Mouse (Mus musculus) fat pad, adult 2 months (tissue): ENCODE measurements around the gene Ubash3b.

ENCODE experiments used
- DNase-seq: peaks from one replicate; pipeline ENCODE4 v3.0.0-alpha.2; 2011; ENCODE audit warnings: low read depth, low spot score; ENCODE audit errors: extremely low read depth

Ubash3b gene

DNA sequence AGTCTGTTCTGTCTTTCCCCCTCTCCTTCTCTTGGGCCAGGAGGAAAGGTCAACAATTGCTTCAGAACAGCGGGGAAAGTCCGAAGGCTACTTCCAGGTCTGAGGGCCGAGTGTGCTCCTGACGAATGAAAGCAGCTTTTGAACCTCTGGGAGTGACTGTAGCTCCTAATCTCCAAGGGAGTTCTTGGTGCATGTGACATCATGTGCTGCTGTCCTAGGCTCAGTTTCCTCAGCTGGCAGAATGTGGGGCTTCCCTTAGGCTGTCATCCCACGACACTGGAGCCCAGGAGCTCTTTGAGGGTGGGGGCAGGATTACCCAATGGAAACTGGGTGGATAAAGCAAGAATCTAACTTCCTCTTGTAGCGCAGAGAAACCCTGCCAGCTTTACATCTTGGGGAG lies at the start of gene Ubash3b:
TSS of gene Ubash3b (minus strand) at position 285 of the 400 bp plus-strand sequence.
- DNase-seq: no peak

DNA sequence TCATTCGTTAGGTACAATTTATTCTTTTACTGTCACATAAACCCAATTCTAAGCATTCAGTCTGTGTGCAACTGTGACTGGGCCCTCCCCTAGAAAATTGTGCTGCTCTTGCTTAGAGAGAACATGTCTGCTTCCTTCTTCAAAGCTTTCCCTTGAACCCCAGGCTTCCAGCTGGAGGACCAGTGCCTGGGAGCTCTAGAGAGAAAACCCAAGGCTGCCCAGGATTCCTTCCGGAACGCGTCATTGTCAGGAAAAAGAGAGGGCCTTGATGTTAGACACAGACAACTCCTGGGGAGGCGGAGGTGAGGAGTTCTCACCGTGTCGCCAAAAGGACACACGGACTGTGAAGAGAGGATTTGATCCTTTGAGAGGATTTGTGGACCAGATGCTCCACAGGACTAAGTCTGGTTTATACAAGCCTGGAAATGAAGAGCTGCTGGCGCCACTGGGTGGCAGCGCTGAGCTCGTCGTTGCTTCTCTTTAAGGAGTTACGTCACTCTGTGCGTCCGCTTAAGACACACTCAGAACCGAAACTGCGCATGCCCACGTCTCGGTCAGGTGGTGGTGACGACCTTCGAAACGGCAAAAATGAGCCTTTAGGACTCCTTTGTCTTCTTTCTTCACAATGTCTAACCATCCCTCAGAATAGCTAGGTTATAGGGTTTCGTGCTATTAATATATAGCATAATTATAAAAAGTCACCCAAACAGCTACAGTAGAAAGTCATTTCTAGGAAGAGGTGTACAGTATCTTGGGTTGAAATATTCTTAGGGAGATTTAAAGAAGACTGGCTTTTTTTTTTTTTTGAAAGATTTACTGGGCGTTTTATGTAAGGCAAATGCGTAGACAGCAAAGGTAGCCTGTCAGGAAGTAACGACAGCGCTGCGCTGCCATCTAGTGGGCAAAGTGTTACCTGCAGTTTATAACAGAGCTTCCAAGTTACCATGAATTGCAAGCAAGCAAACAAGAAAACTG lies 45.9 kb upstream of the Ubash3b start:
- DNase-seq: peak; percentile 78

DNA sequence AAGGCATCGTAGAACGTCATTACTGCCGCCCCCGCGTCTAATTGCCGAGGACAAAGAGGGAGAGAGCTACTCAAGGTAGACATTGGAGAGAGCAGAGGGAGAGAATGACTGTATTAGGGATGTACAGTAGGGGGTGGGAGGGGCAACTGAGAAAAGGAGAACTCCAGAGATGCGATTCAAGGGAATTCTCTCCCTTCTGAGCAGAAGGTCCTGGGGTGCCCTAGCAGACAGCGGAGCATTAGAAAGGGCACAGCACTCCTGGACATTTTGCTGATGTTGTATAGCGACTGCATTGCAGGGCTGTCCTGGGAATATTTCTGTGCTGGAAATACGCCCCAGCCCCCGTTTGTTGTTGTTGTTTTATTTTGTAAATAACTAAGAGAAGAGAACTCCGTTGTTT lies 45.2 kb upstream of the Ubash3b start:
- DNase-seq: no peak

DNA sequence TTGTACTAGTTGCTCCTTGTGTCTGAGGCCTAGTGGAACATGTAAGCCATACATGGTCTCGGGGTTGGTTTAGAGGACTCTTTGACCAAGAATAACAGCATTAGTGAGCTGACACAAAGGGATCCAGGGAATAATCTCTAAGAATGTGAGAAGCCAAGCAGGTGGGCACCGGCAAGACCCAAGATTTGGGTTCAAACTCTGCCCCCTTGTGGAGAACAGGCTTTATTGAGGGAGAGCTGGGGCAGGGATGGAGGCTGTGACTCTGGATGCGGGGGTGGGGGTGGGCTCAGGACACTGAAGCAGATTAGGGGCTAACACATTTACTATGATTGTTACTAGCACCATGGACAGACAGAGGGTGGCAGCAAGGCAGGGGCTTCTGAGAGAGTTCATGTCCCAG lies 43.8 kb upstream of the Ubash3b start:
- DNase-seq: no peak

DNA sequence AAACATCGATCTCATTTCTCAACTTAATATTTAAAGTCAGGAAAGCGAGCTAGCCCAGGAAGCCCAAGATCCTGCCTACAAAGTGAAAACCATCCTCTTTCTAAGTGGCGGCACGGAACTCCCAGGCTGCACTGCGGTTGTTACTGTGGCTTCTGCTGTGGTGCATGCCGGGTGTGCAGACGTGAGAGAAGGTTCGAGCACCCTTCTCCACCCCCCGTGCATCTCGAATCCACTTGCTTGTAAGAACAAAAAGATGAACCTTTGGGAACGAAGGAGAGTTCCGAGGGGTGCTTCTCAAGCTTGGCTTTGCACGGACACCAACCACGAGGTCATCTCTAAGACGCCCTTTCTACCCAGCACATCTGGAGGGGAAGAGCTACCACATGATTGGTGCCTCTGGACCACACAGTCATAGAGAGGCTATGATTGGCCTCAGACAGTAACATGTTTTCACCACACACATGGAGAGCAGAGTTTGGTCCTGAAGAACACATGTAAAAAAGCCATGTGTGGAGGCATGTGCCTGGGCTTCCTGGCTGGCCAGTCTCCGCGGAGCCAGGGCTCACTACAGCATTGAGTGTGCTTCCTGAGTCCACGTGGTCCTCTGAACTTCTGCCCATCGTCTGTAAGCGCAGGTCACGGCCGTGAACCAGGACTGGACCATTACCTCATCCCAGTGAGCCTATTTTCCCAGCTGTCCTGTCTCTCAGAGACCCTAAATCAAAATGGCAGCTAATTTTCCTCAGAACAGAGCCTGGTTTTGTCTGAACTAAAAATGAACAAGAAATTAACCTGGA lies 38.2 kb upstream of the Ubash3b start:
- DNase-seq: no peak

DNA sequence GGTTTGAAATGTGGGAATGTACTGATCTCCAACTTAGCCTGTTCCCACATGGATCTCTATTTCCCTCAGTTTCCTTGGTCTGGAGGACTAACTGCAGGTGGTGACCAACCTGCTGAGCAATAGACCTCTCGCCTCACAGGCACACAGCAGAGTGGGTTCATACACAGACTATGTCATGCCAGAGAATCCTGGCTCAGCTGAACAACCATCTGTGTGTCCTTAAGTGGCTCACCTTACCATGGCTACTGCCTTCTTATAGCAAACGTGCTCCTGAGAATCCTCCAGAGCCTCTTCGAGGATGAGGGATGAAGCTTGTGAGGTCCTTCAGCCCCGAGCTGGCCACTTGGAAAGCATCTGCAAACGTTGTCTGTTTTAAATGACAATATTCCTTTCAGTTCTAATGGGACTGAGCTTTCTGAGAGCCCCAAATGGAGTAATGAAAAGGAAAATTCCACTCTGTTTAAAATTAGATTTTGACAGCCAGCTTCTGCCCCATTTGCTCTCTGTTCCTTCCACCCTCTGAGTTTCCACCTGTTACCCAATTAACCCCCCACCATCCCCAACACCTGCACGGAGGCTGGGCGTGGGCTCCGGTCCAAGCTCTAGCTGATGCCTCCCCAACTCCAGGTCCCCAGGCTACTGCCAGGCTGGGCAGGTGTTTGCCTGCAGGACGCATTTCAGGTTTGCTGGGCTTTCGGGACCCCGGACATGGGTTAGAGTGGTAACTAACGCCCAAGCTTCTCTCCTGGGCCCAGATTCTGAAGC lies 37.2 kb upstream of the Ubash3b start:
- no peak for DNase-seq

DNA sequence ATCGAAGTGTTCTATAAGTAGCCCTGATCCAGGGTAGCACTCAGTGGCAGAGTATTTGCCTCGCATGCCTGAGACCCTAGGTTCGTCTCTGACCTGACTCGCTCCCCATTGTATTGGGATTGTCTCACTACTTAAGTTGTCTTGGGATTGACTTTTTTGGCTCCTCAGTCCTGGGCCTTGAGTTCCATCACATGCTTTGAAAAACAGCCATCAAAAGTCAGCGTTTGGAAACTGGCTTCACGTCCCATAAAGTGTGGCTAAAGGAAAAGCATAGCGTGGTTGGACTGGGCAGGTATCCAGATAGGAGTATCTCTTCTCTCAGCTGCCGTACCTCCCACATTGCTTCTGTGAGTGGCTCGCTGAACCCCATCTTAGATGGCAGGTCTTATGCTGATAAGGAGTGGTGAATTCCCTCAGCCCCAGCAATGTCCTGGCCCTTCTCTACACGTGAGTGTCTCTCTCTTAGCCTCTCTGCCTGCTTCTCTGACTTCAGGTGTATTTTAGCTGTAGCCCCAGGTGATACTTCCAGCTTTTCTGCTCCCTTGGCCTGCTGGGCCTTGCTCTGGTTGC lies 34.3 kb upstream of the Ubash3b start:
- DNase-seq: no peak

DNA sequence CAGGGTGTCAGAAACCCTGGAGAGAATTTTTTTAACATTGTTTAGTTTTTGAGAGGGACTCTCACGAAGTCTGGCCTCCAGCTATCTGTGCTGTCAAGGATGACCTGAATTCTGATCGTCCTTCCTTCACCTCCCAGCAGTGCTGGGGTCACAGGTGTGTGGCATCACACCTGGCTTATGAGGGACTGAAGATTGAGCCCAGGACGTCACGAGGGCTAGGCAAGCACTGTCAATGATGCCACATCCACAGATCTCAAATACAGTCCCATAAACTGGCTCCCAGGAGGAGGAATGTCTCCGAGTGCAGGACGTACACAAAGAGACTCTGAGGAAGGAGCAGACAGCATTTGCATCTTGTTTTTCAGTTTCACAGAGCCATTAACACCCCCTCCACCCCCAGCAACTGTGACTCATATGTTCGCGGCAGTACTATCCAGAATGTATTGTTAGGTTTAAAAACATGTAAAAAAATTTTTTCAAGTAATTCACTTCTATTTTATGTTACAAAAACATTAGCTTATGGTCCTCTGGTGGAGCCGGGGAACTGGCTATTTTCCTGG lies 30.2 kb upstream of the Ubash3b start:
- no peak for DNase-seq

DNA sequence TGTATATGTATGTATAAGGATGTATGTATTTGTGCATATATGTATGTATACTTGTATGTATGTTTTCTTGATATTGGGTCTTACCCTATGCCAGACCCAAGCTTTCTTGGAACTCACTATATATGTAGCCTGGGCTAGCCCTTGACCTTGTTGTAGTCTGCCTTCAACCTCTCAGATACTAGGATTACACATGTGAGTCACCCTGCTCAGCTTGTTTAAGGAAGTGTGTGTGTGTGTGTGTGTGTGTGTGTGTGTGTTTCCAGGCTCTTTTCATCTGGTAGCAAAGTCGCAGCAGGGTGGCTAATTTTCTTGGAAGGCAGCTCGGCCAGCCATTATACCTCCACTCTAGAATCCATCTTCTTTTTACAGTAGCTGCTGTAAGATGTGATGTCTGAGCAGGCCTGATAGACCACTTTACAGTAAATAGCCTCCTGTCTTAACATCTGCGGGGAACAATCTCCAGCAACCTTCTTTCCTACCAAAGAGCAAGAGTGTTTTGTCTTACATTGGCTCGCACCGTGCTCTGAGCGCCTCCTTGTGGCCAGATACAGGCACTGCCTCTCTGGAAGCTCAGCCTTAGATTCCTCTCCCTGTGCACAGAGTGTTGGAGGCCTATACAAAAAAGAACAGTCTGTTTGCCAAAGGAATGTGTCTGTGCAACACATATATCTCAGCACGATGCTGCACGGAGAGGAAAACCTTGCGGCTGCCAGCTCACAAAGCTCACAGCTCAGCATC lies 29.4 kb upstream of the Ubash3b start:
- DNase-seq: no peak

DNA sequence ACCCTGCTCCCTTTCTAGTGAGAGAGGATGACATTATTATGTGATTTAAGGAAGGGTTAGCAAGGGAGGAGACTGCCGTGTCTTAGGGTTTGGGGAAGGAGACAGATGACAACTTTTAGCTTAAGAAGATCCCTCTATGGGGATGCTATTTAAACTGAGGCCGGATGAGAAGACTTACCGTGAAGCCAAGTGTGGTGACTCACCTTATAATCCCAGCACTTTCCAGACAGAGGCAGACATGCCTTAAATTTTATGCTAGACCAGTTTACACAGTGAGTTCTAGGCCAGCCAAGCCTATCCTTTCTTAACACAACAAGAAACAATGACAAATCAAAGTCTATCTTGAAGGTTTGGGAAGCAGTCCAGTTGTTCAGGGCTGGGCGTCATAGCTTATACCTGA lies 26.4 kb upstream of the Ubash3b start:
- no peak for DNase-seq

DNA sequence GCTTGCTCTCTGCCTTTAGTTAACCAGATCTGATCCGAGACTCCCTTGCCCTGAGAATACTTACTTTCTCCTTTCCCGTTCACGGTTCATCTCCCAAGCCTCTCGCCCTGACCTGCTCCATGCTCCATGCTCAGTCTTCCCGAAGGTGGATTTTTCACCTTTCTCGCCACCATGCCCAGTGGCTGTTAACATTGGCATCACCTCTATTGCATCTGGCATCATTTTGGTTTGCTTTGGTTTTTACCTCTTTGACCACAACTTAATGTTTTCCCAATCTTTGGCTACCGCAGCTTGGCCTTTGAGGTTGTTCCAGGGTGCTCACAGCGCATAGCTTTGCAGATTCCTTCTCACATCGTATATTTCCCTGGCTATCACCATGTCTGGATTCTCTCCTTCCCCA lies 26.0 kb upstream of the Ubash3b start:
- peak; percentile 8 for DNase-seq

DNA sequence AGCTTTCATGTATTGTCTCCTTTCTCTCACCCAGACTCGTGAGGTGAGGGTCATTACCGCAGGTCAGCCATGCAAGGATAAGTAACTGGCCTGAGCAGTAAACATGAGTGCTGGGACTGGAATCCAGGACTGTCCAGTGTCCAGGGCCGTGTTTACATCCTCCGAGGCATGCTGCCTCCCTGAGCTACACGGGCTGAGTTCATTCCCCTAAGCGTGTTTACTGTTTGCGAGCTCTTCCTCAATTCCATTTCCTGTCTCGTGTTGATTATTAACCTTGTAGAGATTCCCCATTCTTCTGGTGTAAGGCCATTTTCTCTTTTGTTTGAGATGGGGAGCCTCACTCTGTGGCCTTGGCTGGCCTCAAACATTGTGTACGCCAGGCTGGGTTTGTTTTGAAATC lies 23.8 kb upstream of the Ubash3b start:
- no peak for DNase-seq

DNA sequence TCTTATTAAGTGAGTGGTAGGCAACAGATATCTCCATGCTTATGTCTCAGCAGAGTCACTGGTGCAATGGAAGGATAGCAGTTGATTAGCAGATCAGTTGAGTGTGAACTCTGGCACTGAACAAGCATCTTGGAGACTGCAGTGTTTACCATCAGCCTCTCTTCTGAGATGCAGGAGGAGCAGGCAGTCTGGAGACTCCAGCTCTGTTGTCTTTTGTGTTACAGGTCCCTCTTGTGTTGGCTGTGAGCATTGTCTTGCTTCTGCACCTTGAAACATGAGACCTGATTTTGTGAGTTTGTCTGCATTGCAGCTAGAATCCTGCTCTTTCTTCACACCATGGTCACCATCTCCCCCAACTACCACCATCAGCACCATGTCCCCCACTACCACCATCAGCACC lies 21.1 kb upstream of the Ubash3b start:
- DNase-seq: no peak

DNA sequence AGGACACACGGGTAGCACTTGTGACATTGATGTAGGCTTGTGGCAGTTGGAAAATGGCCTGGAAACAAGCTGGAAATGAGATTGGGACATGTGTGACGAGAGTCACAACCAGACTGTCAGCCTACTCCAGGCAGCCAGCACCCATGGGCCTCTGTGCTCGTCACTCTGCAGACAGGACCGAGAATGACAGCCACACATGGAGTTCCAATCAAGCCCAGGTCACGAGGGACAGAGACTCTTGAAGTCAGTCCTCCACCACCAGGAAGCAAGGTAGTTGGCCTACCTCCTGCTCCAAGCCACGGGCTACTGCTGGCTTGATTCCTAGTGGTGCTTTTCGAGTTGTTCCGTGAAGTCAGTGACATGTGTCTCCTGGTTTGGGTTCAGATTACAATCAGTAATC lies 20.3 kb upstream of the Ubash3b start:
- no peak for DNase-seq

DNA sequence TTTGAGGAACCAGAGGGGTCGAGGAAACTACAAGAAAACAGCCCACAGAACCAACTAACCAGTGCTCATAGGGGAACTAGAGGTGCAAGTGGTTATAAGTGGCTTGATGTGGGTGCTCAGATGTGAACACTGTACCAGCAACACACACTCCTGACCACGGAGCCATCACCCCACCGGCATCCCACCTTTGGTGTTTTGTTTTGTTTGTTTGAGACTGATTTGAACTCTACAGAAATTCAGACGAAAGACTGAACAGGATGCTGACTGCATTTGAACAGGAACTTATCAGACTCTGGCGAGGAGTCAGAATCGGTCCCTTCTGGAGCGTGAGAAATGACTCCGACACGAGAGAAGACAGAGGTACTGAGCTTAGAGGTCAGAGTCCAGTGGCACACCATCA lies 19.9 kb upstream of the Ubash3b start:
- no peak for DNase-seq

DNA sequence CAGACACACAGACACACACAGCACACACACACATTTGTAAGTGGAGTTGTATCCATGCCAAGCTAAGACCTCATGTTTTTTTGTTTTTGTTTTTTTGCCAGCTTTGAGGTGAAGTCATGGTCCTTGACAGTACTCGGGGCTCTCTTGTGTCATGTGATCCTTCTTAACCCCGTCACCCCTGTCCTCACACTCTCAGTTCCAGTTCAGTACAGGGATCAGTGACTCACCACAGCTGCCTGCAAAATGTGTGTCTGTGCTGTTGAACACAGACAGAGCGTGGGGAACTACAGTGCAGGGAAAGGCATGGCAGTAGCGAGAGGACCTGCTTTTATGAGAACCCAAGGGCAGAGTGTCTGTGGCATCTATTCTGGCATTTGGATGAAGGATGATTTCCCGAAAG lies 17.6 kb upstream of the Ubash3b start:
- no peak for DNase-seq

DNA sequence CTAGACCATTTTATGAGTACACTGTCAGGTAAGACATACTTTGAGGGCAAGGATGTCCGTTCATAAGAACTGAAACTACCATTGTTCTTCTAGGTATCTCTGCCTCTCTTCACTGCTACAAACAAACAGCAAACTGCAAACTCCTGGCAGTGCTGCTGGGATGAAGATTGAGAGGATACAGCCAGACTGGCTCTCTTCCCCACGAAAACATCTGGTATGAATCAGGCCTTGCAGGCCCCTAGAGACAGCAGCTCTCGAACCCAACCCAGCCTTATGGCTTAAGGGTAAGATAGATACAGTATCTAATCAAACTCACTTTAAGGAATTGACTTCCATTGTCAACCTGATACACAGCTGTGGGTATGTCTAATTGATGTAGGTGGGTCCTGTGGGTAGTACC lies 11.7 kb upstream of the Ubash3b start:
- no peak for DNase-seq

DNA sequence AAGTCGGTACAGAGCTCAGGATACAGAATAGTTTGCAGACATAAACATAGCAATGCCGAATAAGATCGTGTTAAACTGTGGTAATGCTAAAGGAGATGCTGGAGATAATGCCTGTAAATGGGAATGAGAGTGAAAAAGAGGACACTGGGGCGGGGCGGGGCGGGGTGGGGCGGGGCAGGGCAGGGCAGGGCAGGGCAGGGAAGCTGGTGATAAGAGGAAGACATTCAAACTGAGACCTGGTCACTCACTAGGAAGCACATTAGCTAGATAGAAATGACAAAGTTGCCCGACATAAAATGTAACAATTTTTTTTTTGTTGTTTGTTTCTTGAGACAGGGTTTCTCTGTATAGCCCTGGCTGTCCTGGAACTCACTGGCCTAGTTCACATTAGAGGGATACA lies 10.9 kb upstream of the Ubash3b start:
- no peak for DNase-seq

DNA sequence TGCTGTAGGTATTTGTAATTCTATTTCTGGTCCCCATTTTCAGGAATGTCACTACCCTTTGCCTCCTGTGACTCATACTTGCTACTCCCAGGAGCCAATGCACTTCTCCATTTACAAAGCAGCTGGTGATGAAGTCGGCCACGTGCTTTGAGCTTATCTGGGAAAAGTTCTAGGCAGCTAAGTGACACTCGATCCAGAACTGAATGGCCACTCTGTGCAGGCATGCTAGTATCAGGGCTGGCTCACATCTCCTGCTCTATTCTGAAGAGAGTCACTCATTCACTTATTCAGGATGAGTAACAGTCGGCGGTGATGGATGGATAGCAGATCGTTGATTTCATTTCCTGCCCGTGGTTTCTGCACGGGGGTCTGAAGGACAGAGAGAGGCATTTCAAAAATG lies 8.5 kb upstream of the Ubash3b start:
- no peak for DNase-seq

DNA sequence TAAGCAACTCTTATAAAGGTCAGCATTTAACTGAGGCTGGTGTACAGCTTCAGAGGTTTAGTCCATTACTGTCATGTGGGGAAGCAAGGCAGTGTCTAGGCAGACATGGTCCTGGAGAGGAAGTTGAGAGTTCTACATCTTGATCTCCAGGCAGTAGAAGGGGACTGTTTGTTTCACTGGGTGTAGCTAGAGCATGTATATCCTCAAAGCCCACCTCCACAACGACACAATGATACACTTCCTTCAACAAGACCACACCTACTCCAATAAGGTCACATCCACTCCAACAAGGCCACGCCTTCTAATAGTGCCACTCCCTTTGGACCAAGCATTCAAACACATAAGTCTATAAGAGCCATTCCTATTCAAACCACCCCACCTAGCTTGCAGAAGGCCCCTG lies 7.2 kb upstream of the Ubash3b start:
- DNase-seq: no peak
